Mouse (Mus musculus) neural tube, embryonic 11.5 days (tissue): Measurements from ENCODE around the gene Gm12248. TPM values are rescaled to one million over a fixed set of nuclear protein-coding genes. Genes with fewer than 3 reads are reported as not detected.

Experiments used
- ATAC-seq: fragments of 200-750 bp; cut with Nextera tagmentation; 2 replicates; pipeline ENCODE4 v1.8.0; 2017; ENCODE audit warnings: moderate number of reproducible peaks, mild to moderate bottlenecking, moderate TSS enrichment, moderate library complexity; ENCODE audit not compliant: insufficient read depth, low FRiP score, low TSS enrichment
- DNase-seq: peaks from one replicate; pipeline ENCODE4 v3.0.0-alpha.2; 2015; ENCODE audit warnings: low spot score
- H3K27ac ChIP-seq: fragments of 300-500 bp; sonication (generic); 2 replicates; pipeline ENCODE4 v1.5.1; 2014; ENCODE audit warnings: low read depth, mild to moderate bottlenecking, low read length
- H3K27me3 ChIP-seq: fragments of 300-500 bp; sonication (generic); 2 replicates; pipeline ENCODE4 v1.6.1; 2014; ENCODE audit warnings: mild to moderate bottlenecking, low read length, mixed read lengths; ENCODE audit not compliant: control insufficient read depth, insufficient read depth
- H3K36me3 ChIP-seq: fragments of 300-500 bp; sonication (generic); 2 replicates; pipeline ENCODE4 v1.6.1; 2014; ENCODE audit warnings: mild to moderate bottlenecking, low read length, moderate library complexity, mixed read lengths; ENCODE audit not compliant: control insufficient read depth, insufficient read depth
- H3K4me1 ChIP-seq: fragments of 300-500 bp; sonication (generic); 2 replicates; pipeline ENCODE4 v1.6.1; 2014; ENCODE audit warnings: low read length, mixed read lengths; ENCODE audit not compliant: control insufficient read depth, insufficient read depth
- H3K4me2 ChIP-seq: fragments of 300-500 bp; sonication (generic); 2 replicates; pipeline ENCODE4 v1.6.1; 2014; ENCODE audit warnings: low read depth, mild to moderate bottlenecking, moderate library complexity
- H3K4me3 ChIP-seq: fragments of 300-500 bp; sonication (generic); 2 replicates; pipeline ENCODE4 v1.5.1; 2014; ENCODE audit warnings: low read depth, low read length
- H3K9ac ChIP-seq: fragments of 300-500 bp; sonication (generic); 2 replicates; pipeline ENCODE4 v1.6.1; 2014; ENCODE audit warnings: mild to moderate bottlenecking, low read length
- H3K9me3 ChIP-seq: fragments of 300-500 bp; sonication (generic); 2 replicates; pipeline ENCODE4 v1.6.1; 2016; ENCODE audit warnings: low read length; ENCODE audit not compliant: control insufficient read depth
- WGBS: fragments of 180-500 bp; shearing (Covaris S2); extraction: QIAGEN DNeasy Blood & Tissue Kit; methylation state at CpG from one replicate; pipeline ENCODE4 v1.1.7; 2014; 5-methylcytosine and 5-hydroxymethylcytosine counted together
- polyA plus RNA-seq: library from polyadenylated mRNA; unstranded; fragments of >200 nt; fragmentation: Nextera tagmentation; extraction: Ambion mirVana; gene quantifications from 2 replicates; pipeline ENCODE4 v1.2.1, GENCODE M21; 2014

Gm12248 gene
- polyA plus RNA-seq, 1 experiment from 2014 or later = not detected

DNA sequence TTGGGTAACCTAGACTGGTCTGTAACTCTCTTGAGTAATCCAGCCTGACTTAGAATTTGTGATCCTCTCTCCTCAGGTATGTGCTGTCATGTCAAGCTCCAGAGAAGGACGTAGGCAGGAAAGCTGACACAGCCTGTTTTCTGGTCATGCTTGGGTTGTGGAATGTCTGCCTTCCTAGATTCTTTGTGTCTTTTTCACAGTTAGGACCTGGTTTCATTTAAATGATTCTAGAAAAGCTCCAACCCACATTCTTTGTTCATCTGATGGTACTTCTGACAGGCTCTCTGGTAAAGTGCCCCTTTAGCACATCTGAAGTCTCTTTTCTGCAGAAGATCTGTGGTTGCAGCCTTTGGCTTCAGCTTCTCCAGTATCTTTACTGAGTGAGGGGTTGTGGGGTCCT, 68.7 kb downstream of the Gm12248 start:
- no peaks in the 10 kb centered on the region for H3K27me3 ChIP-seq
- ATAC-seq = no peak
- no peak overlapping the region for H3K9ac ChIP-seq
- no peaks in the 10 kb centered on the region for H3K9me3 ChIP-seq
- H3K4me1 ChIP-seq = no peaks in the 10 kb centered on the region
- H3K36me3 ChIP-seq = peaks cover 2% of the 10 kb centered on the region; the same call in 1 of the 2 replicates
- no peak overlapping the region for H3K27ac ChIP-seq
- DNase-seq = no peak
- 72% methylated on average over 1 of the region's 1 CpGs for WGBS
- H3K4me3 ChIP-seq = no peak overlapping the region
- no peak overlapping the region for H3K4me2 ChIP-seq

DNA sequence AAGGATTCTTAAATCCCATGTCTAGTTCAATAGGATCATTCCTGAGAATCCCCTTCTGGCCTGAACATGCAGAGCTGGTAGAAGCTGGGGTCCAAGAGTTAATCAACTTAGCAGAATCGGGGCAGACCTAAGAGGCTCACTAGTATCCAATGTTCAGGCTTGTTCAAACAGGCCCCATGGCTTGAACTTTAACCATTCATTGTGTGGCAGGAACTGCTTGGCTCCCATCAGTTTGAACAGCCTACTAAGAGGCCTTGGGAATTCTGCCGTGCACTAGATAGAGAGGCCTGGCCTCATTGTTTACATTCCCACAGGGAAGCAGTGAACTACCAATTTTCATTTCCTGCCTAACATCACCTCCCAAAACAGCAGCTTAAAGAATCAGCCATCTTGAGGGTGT, 71.3 kb downstream of the Gm12248 start:
- WGBS = 58% methylated on average over 2 of the region's 2 CpGs
- Histone ChIP-seq H3K4me3 (no peak overlapping the region), H3K4me1 (no peaks in the 10 kb centered on the region), H3K4me2 (no peak overlapping the region), H3K9me3 (no peaks in the 10 kb centered on the region), H3K36me3 (peaks cover 2% of the 10 kb centered on the region; the same call in 1 of the 2 replicates), H3K27ac (no peak overlapping the region), H3K27me3 (no peaks in the 10 kb centered on the region), H3K9ac (no peak overlapping the region)
- no peak for DNase-seq
- ATAC-seq = no peak

DNA sequence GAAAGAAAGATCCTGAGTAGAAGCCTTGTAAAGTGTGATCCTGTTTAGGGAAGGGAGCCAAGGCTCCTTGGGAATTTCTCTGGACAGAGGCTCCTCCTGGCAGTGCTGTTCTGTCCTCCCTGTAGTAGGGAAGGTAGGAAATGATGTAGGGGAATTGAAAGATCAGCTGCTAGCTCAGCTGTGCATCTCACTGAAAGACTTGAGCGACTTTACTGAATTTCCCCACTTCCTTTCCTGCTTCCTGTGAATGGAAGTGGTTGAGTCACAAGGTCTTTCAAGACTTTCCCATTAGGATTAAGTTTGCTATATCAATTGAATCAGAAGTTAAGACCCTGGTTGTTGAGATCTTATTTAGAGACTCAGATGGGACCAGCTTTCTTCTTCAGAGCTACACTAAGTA, 71.8 kb downstream of the Gm12248 start:
- Histone ChIP-seq H3K27me3 (no peaks in the 10 kb centered on the region), H3K27ac (no peak overlapping the region), H3K4me1 (no peaks in the 10 kb centered on the region), H3K4me2 (no peak overlapping the region), H3K9ac (no peak overlapping the region), H3K9me3 (no peaks in the 10 kb centered on the region), H3K4me3 (no peak overlapping the region), H3K36me3 (peaks cover 2% of the 10 kb centered on the region; the same call in 1 of the 2 replicates)
- 61% methylated on average over 1 of the region's 1 CpGs for WGBS
- no peak for ATAC-seq
- DNase-seq = no peak

DNA sequence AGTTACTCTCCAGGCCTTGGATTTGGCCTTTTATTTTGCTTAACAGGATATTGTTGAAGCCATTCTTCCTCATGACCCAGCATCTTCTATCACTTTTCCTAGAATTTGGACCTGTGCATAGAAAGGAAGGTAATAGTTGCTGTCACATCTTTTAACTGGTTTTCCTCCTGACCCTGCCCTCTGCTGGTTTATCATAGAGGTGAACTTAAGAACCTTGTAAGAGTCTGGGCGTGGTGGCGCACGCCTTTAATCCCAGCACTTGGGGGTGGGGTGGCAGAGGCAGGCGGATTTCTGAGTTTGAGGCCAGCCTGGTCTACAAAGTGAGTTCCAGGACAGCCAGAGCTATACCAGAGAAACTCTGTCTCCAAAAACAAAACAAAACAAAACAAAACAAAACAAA, 74.2 kb downstream of the Gm12248 start:
- Histone ChIP-seq H3K36me3 (no peaks in the 10 kb centered on the region), H3K27ac (no peak overlapping the region), H3K27me3 (no peaks in the 10 kb centered on the region), H3K9ac (no peak overlapping the region), H3K9me3 (no peaks in the 10 kb centered on the region), H3K4me2 (no peak overlapping the region), H3K4me1 (no peaks in the 10 kb centered on the region), H3K4me3 (no peak overlapping the region)
- DNase-seq (no peak), ATAC-seq (no peak)
- WGBS = 91% methylated on average over 4 of the region's 4 CpGs

DNA sequence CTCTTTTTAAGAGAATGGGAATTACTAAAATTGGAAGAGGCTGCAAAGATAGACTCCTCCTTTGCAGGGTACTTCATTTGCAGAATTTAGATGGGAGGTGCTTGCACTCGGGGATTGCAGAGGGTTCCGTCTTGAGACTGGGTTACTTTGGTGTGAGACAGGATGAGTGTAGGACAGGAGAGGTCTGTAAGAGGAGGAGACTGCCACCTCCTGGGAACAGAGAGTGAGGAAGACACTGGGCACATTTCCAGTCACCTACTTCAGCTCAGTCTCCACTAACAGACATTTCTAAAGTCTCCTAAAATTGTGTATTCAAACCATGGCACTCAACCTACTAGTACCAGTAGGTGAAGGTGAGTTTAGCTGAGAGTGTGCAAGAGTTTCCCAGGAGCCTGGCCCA, 74.6 kb downstream of the Gm12248 start:
- Histone ChIP-seq H3K9me3 (no peaks in the 10 kb centered on the region), H3K36me3 (no peaks in the 10 kb centered on the region), H3K4me2 (no peak overlapping the region), H3K4me3 (no peak overlapping the region), H3K9ac (no peak overlapping the region), H3K4me1 (no peaks in the 10 kb centered on the region), H3K27ac (no peak overlapping the region), H3K27me3 (no peaks in the 10 kb centered on the region)
- DNase-seq (no peak), ATAC-seq (no peak)
- WGBS = 76% methylated on average over 2 of the region's 2 CpGs

DNA sequence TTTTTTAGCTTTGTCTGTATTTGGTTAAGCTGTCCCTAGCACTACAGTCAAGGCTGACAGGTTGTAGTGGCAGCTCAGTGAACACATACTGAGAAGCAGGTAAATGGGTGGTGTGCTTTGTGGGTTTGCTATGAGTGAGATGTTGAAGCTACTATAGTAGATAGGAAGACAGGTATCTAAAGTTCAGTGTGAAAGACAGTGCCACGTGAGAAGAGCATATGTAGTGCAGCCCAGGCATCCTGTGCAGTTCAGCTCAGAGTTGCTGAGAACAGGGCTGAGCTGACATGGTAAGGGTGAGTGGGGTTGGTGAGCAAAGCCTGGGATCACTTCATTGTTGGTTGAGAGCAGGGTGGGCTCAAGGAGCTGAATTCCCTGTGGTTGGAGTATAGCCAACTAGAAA, 75.5 kb downstream of the Gm12248 start:
- H3K9ac ChIP-seq = no peak overlapping the region
- H3K4me3 ChIP-seq = no peak overlapping the region
- no peaks in the 10 kb centered on the region for H3K36me3 ChIP-seq
- no peaks in the 10 kb centered on the region for H3K4me1 ChIP-seq
- no peak for DNase-seq
- WGBS = 74% methylated on average over 1 of the region's 1 CpGs
- ATAC-seq = no peak
- H3K27ac ChIP-seq = no peak overlapping the region
- H3K27me3 ChIP-seq = no peaks in the 10 kb centered on the region
- no peak overlapping the region for H3K4me2 ChIP-seq
- H3K9me3 ChIP-seq = no peaks in the 10 kb centered on the region

DNA sequence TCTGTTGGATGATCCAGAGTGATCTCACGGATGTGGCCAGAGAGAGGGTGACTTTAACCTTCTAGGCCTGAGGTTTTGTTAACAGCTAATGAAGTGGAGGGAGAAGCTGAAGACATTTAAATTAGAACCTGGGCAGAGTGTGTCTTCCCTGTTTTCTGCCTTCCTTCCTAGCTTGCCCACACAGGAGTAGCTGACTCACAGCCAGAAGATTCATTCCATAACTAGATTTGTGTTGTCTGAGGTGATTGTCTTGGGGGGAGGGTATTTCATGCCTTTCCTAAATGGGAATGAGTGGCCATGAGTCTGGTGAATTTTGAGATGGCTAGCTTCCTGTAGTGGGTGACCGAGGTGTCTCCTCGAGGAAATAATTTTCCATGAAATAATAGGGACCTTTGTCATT, 76.6 kb downstream of the Gm12248 start:
- ATAC-seq = no peak
- 71% methylated on average over 3 of the region's 3 CpGs for WGBS
- no peak overlapping the region for H3K4me2 ChIP-seq
- H3K27ac ChIP-seq = no peak overlapping the region
- H3K4me3 ChIP-seq = no peak overlapping the region
- H3K36me3 ChIP-seq = no peaks in the 10 kb centered on the region
- H3K9ac ChIP-seq = no peak overlapping the region
- no peak for DNase-seq
- H3K27me3 ChIP-seq = no peaks in the 10 kb centered on the region
- no peaks in the 10 kb centered on the region for H3K9me3 ChIP-seq
- H3K4me1 ChIP-seq = no peaks in the 10 kb centered on the region

DNA sequence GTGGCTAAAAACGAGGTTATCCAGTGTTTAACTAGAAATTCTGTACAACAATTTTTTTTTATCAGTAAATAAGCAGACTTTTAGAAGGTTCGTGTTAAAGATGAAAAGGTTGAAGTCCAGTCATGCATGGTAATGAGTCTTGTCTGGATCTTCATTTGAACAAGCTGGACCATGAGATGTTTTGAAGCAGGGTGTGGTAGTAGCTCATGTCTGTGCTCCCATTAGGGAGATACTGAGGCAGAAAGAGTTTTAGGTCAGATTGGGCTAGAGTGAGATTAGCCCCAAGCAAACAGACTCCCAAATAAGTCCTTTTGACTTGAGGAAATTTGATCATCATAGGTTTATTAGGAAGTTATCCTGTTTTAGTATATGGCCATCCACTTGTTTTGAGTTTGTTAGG, 77.6 kb downstream of the Gm12248 start:
- Histone ChIP-seq H3K4me1 (peaks cover 10% of the 10 kb centered on the region; the same call in 1 of the 2 replicates), H3K9me3 (no peaks in the 10 kb centered on the region), H3K27me3 (no peaks in the 10 kb centered on the region), H3K4me2 (no peak overlapping the region), H3K9ac (no peak overlapping the region), H3K4me3 (no peak overlapping the region), H3K36me3 (no peaks in the 10 kb centered on the region), H3K27ac (no peak overlapping the region)
- DNase-seq = no peak
- WGBS = 78% methylated on average over 2 of the region's 2 CpGs
- no peak for ATAC-seq

DNA sequence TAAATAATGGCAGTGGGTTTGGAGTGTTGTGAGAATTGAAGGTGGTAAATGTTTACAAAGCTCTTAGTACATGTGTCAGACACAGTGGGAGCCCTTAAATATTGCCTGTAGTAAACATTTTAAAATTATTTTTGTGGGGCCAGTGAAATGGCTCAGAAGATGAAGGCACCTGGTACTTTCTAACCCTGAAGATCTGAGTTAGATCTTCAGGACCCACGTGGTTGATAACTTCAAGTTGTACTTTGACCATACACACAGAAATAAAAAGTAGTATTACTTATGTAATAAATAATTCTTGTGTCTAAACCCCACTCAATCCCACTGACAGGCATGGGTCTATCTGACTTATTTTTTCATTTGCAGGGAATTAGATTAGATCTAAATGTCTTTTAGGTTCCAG, 78.3 kb downstream of the Gm12248 start:
- ATAC-seq (no peak), DNase-seq (no peak)
- H3K27me3 ChIP-seq = no peaks in the 10 kb centered on the region
- no peaks in the 10 kb centered on the region for H3K36me3 ChIP-seq
- WGBS = 80% methylated on average over 1 of the region's 1 CpGs
- H3K4me3 ChIP-seq = no peak overlapping the region
- no peak overlapping the region for H3K4me2 ChIP-seq
- H3K9ac ChIP-seq = no peak overlapping the region
- no peaks in the 10 kb centered on the region for H3K9me3 ChIP-seq
- no peak overlapping the region for H3K27ac ChIP-seq
- H3K4me1 ChIP-seq = peaks cover 13% of the 10 kb centered on the region; the same call in 1 of the 2 replicates
